Mouse (Mus musculus): Measurements from ENCODE around the gene Stpg3. TPM values are rescaled to one million over a fixed set of nuclear protein-coding genes. Genes with fewer than 3 reads are reported as not detected.

The Stpg3 gene
- polyA plus RNA-seq, 1 experiment = not detected

GRCm38 (mm10) chr2:25177076-25177475 is 37.4 kb downstream of the Stpg3 start:
- Histone ChIP-seq H3K4me3 (ENCODE audit: insufficient read depth, poor library complexity, severe bottlenecking) (no peak overlapping the region), H3K79me2 (ENCODE audit: control insufficient read depth, insufficient read depth) (no peaks in the 10 kb centered on the region), H3K36me3 (ENCODE audit: control insufficient read depth, insufficient read depth) (no peaks in the 10 kb centered on the region), H3K27me3 (ENCODE audit: control insufficient read depth, insufficient read depth, insufficient read length) (no peaks in the 10 kb centered on the region), H3ac (ENCODE audit: control insufficient read depth, insufficient read length, low read depth) (no peak overlapping the region), H3K79me3 (ENCODE audit: low read depth) (no peaks in the 10 kb centered on the region)
- TF ChIP-seq MAX (IDR thresholded peaks at IDR 0.05) (no peak), MYOD1 (IDR thresholded peaks at IDR 0.05; ENCODE audit: control insufficient read depth, insufficient read length, low read depth) (no peak), CTCF (IDR thresholded peaks at IDR 0.05; ENCODE audit: control insufficient read depth, insufficient read depth, insufficient read length) (no peak), USF1 (IDR thresholded peaks at IDR 0.05; ENCODE audit: low read depth) (no peak), MYOG (IDR thresholded peaks at IDR 0.05; ENCODE audit: control insufficient read depth, extremely low read depth, insufficient read length) (no peak), CEBPB (IDR thresholded peaks at IDR 0.05; ENCODE audit: low read depth) (no peak), FOSL1 (IDR thresholded peaks at IDR 0.05; ENCODE audit: insufficient read depth, low read length, poor library complexity, severe bottlenecking) (no peak)

DNA sequence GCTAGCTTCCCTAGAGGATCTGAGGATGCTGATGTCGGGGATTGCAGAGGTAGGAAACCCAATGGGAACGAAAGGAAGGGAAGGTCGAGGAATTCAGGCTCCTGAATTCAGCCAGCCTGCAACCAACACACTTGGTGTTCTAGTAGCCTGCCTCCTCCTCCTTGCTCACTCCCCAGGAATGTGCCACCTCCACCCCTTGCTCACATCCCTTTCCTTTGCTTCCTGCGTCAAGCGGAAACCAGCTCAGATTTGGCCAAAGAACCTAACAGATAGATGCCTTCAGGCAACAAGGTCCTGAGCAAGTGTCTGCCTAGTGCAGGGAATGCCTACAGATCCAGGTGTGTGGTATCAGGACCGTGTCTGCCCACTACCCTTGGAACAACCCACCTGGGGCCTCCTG is 37.9 kb downstream of the Stpg3 start:
- Histone ChIP-seq H3K79me3 (ENCODE audit: low read depth) (no peaks in the 10 kb centered on the region), H3K27me3 (ENCODE audit: control insufficient read depth, insufficient read depth, insufficient read length) (no peaks in the 10 kb centered on the region)

DNA sequence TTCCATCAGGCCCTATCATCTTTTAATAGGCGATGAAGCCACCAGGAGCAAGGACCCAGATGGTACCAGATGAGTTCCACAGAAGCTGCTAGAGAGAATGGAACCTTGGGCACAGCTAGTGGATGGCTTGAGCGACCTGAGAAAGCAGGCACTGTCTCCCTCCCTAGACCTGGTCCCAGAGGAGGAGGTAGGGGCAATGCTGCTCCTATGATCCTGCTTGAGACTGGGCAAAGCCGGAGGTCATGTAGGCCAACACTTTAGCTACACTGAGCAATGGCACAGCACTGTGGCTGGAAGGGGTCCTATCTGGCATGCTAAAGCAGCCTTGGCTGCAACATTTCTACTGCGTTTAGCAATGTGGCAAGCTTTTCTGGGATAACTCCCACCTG is 38.8 kb downstream of the Stpg3 start:
- no peak overlapping the region for H3ac ChIP-seq (ENCODE audit: control insufficient read depth, insufficient read length, low read depth)
- no peaks in the 10 kb centered on the region for H3K79me2 ChIP-seq (ENCODE audit: control insufficient read depth, insufficient read depth)
- no peaks in the 10 kb centered on the region for H3K36me3 ChIP-seq (ENCODE audit: control insufficient read depth, insufficient read depth)
- H3K27me3 ChIP-seq (ENCODE audit: control insufficient read depth, insufficient read depth, insufficient read length) = no peaks in the 10 kb centered on the region
- H3K79me3 ChIP-seq (ENCODE audit: low read depth) = no peaks in the 10 kb centered on the region
- TF ChIP-seq CTCF (IDR thresholded peaks at IDR 0.05; ENCODE audit: control insufficient read depth, insufficient read depth, insufficient read length) (no peak), USF1 (IDR thresholded peaks at IDR 0.05; ENCODE audit: low read depth) (no peak), MYOG (IDR thresholded peaks at IDR 0.05; ENCODE audit: control insufficient read depth, extremely low read depth, insufficient read length) (no peak), MYOD1 (IDR thresholded peaks at IDR 0.05; ENCODE audit: control insufficient read depth, insufficient read length, low read depth) (no peak), CEBPB (IDR thresholded peaks at IDR 0.05; ENCODE audit: low read depth) (no peak), FOSL1 (IDR thresholded peaks at IDR 0.05; ENCODE audit: insufficient read depth, low read length, poor library complexity, severe bottlenecking) (no peak), MAX (IDR thresholded peaks at IDR 0.05) (no peak)
- H3K4me3 ChIP-seq (ENCODE audit: insufficient read depth, poor library complexity, severe bottlenecking) = no peak overlapping the region

More for the DNA sequence above, 37.9 kb downstream of the Stpg3 start:
- Histone ChIP-seq H3ac (ENCODE audit: control insufficient read depth, insufficient read length, low read depth) (no peak overlapping the region), H3K79me2 (ENCODE audit: control insufficient read depth, insufficient read depth) (no peaks in the 10 kb centered on the region), H3K36me3 (ENCODE audit: control insufficient read depth, insufficient read depth) (no peaks in the 10 kb centered on the region), H3K4me3 (ENCODE audit: insufficient read depth, poor library complexity, severe bottlenecking) (no peak overlapping the region)
- no peak for TF ChIP-seq USF1 (IDR thresholded peaks at IDR 0.05; ENCODE audit: low read depth)
- no peak for TF ChIP-seq CTCF (IDR thresholded peaks at IDR 0.05; ENCODE audit: control insufficient read depth, insufficient read depth, insufficient read length)
- TF ChIP-seq MYOD1 (IDR thresholded peaks at IDR 0.05; ENCODE audit: control insufficient read depth, insufficient read length, low read depth) = no peak
- TF ChIP-seq FOSL1 (IDR thresholded peaks at IDR 0.05; ENCODE audit: insufficient read depth, low read length, poor library complexity, severe bottlenecking) = no peak
- TF ChIP-seq MAX (IDR thresholded peaks at IDR 0.05) = no peak
- no peak for TF ChIP-seq MYOG (IDR thresholded peaks at IDR 0.05; ENCODE audit: control insufficient read depth, extremely low read depth, insufficient read length)
- no peak for TF ChIP-seq CEBPB (IDR thresholded peaks at IDR 0.05; ENCODE audit: low read depth)

- TF ChIP-seq MAX (IDR thresholded peaks at IDR 0.05) = no peak
- no peak for TF ChIP-seq MYOG (IDR thresholded peaks at IDR 0.05; ENCODE audit: control insufficient read depth, extremely low read depth, insufficient read length)
- no peak for TF ChIP-seq CEBPB (IDR thresholded peaks at IDR 0.05; ENCODE audit: low read depth)
- no peak for TF ChIP-seq CTCF (IDR thresholded peaks at IDR 0.05; ENCODE audit: control insufficient read depth, insufficient read depth, insufficient read length)
- TF ChIP-seq FOSL1 (IDR thresholded peaks at IDR 0.05; ENCODE audit: insufficient read depth, low read length, poor library complexity, severe bottlenecking) = no peak
- TF ChIP-seq USF1 (IDR thresholded peaks at IDR 0.05; ENCODE audit: low read depth) = no peak
Observed at GRCm38 (mm10) chr2:25174866-25175689, 39.4 kb downstream of the Stpg3 start.

GRCm38 (mm10) chr2:25173821-25174220 is 40.6 kb downstream of the Stpg3 start:
- no peak for TF ChIP-seq USF1 (IDR thresholded peaks at IDR 0.05; ENCODE audit: low read depth)
- no peak for TF ChIP-seq MAX (IDR thresholded peaks at IDR 0.05)
- no peak for TF ChIP-seq FOSL1 (IDR thresholded peaks at IDR 0.05; ENCODE audit: insufficient read depth, low read length, poor library complexity, severe bottlenecking)
- TF ChIP-seq MYOD1 (IDR thresholded peaks at IDR 0.05; ENCODE audit: control insufficient read depth, insufficient read length, low read depth) = no peak
- no peak for TF ChIP-seq CEBPB (IDR thresholded peaks at IDR 0.05; ENCODE audit: low read depth)
- no peak for TF ChIP-seq MYOG (IDR thresholded peaks at IDR 0.05; ENCODE audit: control insufficient read depth, extremely low read depth, insufficient read length)
- H3ac ChIP-seq (ENCODE audit: control insufficient read depth, insufficient read length, low read depth) = no peak overlapping the region
- no peak overlapping the region for H3K4me3 ChIP-seq (ENCODE audit: insufficient read depth, poor library complexity, severe bottlenecking)
- H3K79me3 ChIP-seq (ENCODE audit: low read depth) = no peaks in the 10 kb centered on the region
- no peaks in the 10 kb centered on the region for H3K27me3 ChIP-seq (ENCODE audit: control insufficient read depth, insufficient read depth, insufficient read length)
- no peaks in the 10 kb centered on the region for H3K79me2 ChIP-seq (ENCODE audit: control insufficient read depth, insufficient read depth)
- H3K36me3 ChIP-seq (ENCODE audit: control insufficient read depth, insufficient read depth) = no peaks in the 10 kb centered on the region

More at GRCm38 (mm10) chr2:25174866-25175689, 39.4 kb downstream of the Stpg3 start:
- H3K36me3 ChIP-seq (ENCODE audit: control insufficient read depth, insufficient read depth) = no peaks in the 10 kb centered on the region
- no peak overlapping the region for H3ac ChIP-seq (ENCODE audit: control insufficient read depth, insufficient read length, low read depth)
- no peaks in the 10 kb centered on the region for H3K79me3 ChIP-seq (ENCODE audit: low read depth)
- no peaks in the 10 kb centered on the region for H3K79me2 ChIP-seq (ENCODE audit: control insufficient read depth, insufficient read depth)
- H3K4me3 ChIP-seq (ENCODE audit: insufficient read depth, poor library complexity, severe bottlenecking) = no peak overlapping the region
- H3K27me3 ChIP-seq (ENCODE audit: control insufficient read depth, insufficient read depth, insufficient read length) = no peaks in the 10 kb centered on the region

All from C2C12 (cell line).